Mouse (Mus musculus): ENCODE data around the gene Akap8l. TPM values are rescaled to one million over a fixed set of nuclear protein-coding genes. Genes with fewer than 3 reads are reported as not detected.

The Akap8l gene
- polyA plus RNA-seq, 1 experiment from 2014 or later: 84.7 TPM

GRCm38 (mm10) chr17:32295901-32296300 is 54.5 kb downstream of the Akap8l start:
- Histone ChIP-seq H3K4me3 (no peak overlapping the region), H3K4me1 (no peaks in the 10 kb centered on the region)
- WGBS: 66% methylated on average over 2 of the region's 2 CpGs

GRCm38 (mm10) chr17:32295160-32295559 is 55.2 kb downstream of the Akap8l start:
- no peak for DNase-seq (ENCODE audit: low spot score)
- Histone ChIP-seq H3K4me1 (no peaks in the 10 kb centered on the region), H3K27ac (no peak overlapping the region), H3K27me3 (ENCODE audit: insufficient read depth, poor library complexity, severe bottlenecking) (no peaks in the 10 kb centered on the region), H3K9me3 (no peaks in the 10 kb centered on the region), H3K4me3 (no peak overlapping the region), H3K36me3 (no peaks in the 10 kb centered on the region)
- 73% methylated on average over 4 of the region's 4 CpGs for WGBS

More at GRCm38 (mm10) chr17:32295901-32296300, 54.5 kb downstream of the Akap8l start:
- Histone ChIP-seq H3K27ac (no peak overlapping the region), H3K27me3 (ENCODE audit: insufficient read depth, poor library complexity, severe bottlenecking) (no peaks in the 10 kb centered on the region), H3K36me3 (no peaks in the 10 kb centered on the region), H3K9me3 (no peaks in the 10 kb centered on the region)
- DNase-seq (ENCODE audit: low spot score): no peak

- 51% methylated on average over 6 of the region's 6 CpGs for WGBS
- H3K4me3 ChIP-seq: peak overlapping the region; percentile 95
- H3K4me1 ChIP-seq: peaks cover 15% of the 10 kb centered on the region; the same call in 1 of the 2 replicates
These were observed 65.2 kb downstream of the Akap8l start for GRCm38 (mm10) chr17:32285138-32285670.

GRCm38 (mm10) chr17:32284262-32285137 is 65.9 kb downstream of the Akap8l start, which contains the start of gene Brd4:
Gene Brd4, minus strand, starts transcription at chr17:32284722.
- under 1% methylated on average over 97 of the region's 100 CpGs for WGBS
- no peaks in the 10 kb centered on the region for H3K9me3 ChIP-seq

More at GRCm38 (mm10) chr17:32285138-32285670, 65.2 kb downstream of the Akap8l start:
- no peaks in the 10 kb centered on the region for H3K36me3 ChIP-seq
- no peak for DNase-seq (ENCODE audit: low spot score)
- H3K27me3 ChIP-seq (ENCODE audit: insufficient read depth, poor library complexity, severe bottlenecking): no peaks in the 10 kb centered on the region
- peak overlapping the region; percentile 100 for H3K27ac ChIP-seq
- no peaks in the 10 kb centered on the region for H3K9me3 ChIP-seq

GRCm38 (mm10) chr17:32283771-32284221 is 66.6 kb downstream of the Akap8l start:
- peaks cover 15% of the 10 kb centered on the region; the same call in 1 of the 2 replicates for H3K4me1 ChIP-seq
- H3K27me3 ChIP-seq (ENCODE audit: insufficient read depth, poor library complexity, severe bottlenecking): no peaks in the 10 kb centered on the region
- H3K27ac ChIP-seq: peak overlapping the region; percentile 100
- H3K36me3 ChIP-seq: no peaks in the 10 kb centered on the region
- no peaks in the 10 kb centered on the region for H3K9me3 ChIP-seq
- DNase-seq (ENCODE audit: low spot score): peak; percentile 83
- under 1% methylated on average over 40 of the region's 41 CpGs for WGBS
- H3K4me3 ChIP-seq: peak overlapping the region; percentile 95

More at GRCm38 (mm10) chr17:32284262-32285137, 65.9 kb downstream of the Akap8l start, which contains the start of gene Brd4:
- Histone ChIP-seq H3K27ac (peak within 1 kb of the TSS; percentile 100), H3K36me3 (no peaks in the 10 kb centered on the region), H3K27me3 (ENCODE audit: insufficient read depth, poor library complexity, severe bottlenecking) (no peaks in the 10 kb centered on the region), H3K4me3 (peak within 1 kb of the TSS; percentile 95), H3K4me1 (peaks cover 15% of the 10 kb centered on the region; the same call in 1 of the 2 replicates)
- DNase-seq (ENCODE audit: low spot score): peak; percentile 96

GRCm38 (mm10) chr17:32283341-32283740 is 67.1 kb downstream of the Akap8l start:
- H3K4me3 ChIP-seq: peak overlapping the region; percentile 95
- peaks cover 15% of the 10 kb centered on the region; the same call in 1 of the 2 replicates for H3K4me1 ChIP-seq
- no peaks in the 10 kb centered on the region for H3K9me3 ChIP-seq
- DNase-seq (ENCODE audit: low spot score): no peak
- WGBS: 6% methylated on average over 7 of the region's 7 CpGs
- H3K36me3 ChIP-seq: no peaks in the 10 kb centered on the region
- no peaks in the 10 kb centered on the region for H3K27me3 ChIP-seq (ENCODE audit: insufficient read depth, poor library complexity, severe bottlenecking)
- H3K27ac ChIP-seq: peak overlapping the region; percentile 100

GRCm38 (mm10) chr17:32281611-32282310 is 68.6 kb downstream of the Akap8l start:
- 77% methylated on average over 4 of the region's 4 CpGs for WGBS
- Histone ChIP-seq H3K4me1 (peaks cover 20% of the 10 kb centered on the region; the same call in 1 of the 2 replicates), H3K27me3 (ENCODE audit: insufficient read depth, poor library complexity, severe bottlenecking) (no peaks in the 10 kb centered on the region), H3K27ac (no peak overlapping the region), H3K9me3 (no peaks in the 10 kb centered on the region), H3K4me3 (0 out of 2 replicates have a peak overlapping the region, but pooled peaks have one; percentile 8), H3K36me3 (no peaks in the 10 kb centered on the region)
- no peak for DNase-seq (ENCODE audit: low spot score)

- DNase-seq (ENCODE audit: low spot score): no peak
- no peaks in the 10 kb centered on the region for H3K9me3 ChIP-seq
- H3K27ac ChIP-seq: no peak overlapping the region
- H3K4me3 ChIP-seq: no peak overlapping the region
- H3K4me1 ChIP-seq: peaks cover 20% of the 10 kb centered on the region; the same call in 1 of the 2 replicates
- WGBS: 92% methylated on average over 2 of the region's 2 CpGs
- no peaks in the 10 kb centered on the region for H3K27me3 ChIP-seq (ENCODE audit: insufficient read depth, poor library complexity, severe bottlenecking)
- H3K36me3 ChIP-seq: no peaks in the 10 kb centered on the region
These were observed 69.3 kb downstream of the Akap8l start for GRCm38 (mm10) chr17:32281126-32281525.

GRCm38 (mm10) chr17:32280575-32280974 is 69.8 kb downstream of the Akap8l start:
- Histone ChIP-seq H3K36me3 (no peaks in the 10 kb centered on the region), H3K9me3 (no peaks in the 10 kb centered on the region), H3K4me3 (no peak overlapping the region), H3K4me1 (peaks cover 20% of the 10 kb centered on the region; the same call in 1 of the 2 replicates), H3K27ac (no peak overlapping the region), H3K27me3 (ENCODE audit: insufficient read depth, poor library complexity, severe bottlenecking) (no peaks in the 10 kb centered on the region)
- DNase-seq (ENCODE audit: low spot score): no peak
- 87% methylated on average over 3 of the region's 3 CpGs for WGBS

GRCm38 (mm10) chr17:32277201-32277600 is 73.2 kb downstream of the Akap8l start:
- Histone ChIP-seq H3K4me3 (no peak overlapping the region), H3K4me1 (0 out of 2 replicates have a peak, but pooled peaks cover 14% of the 10 kb centered on the region), H3K36me3 (no peaks in the 10 kb centered on the region), H3K27ac (no peak overlapping the region), H3K27me3 (ENCODE audit: insufficient read depth, poor library complexity, severe bottlenecking) (no peaks in the 10 kb centered on the region), H3K9me3 (no peaks in the 10 kb centered on the region)
- WGBS: 81% methylated on average over 1 of the region's 1 CpGs
- DNase-seq (ENCODE audit: low spot score): no peak

GRCm38 (mm10) chr17:32275568-32275967 is 74.8 kb downstream of the Akap8l start:
- Histone ChIP-seq H3K9me3 (no peaks in the 10 kb centered on the region), H3K4me1 (peaks cover 11% of the 10 kb centered on the region; the same call in 1 of the 2 replicates), H3K4me3 (no peak overlapping the region), H3K27ac (no peak overlapping the region), H3K27me3 (ENCODE audit: insufficient read depth, poor library complexity, severe bottlenecking) (no peaks in the 10 kb centered on the region), H3K36me3 (no peaks in the 10 kb centered on the region)
- no peak for DNase-seq (ENCODE audit: low spot score)
- 75% methylated on average over 3 of the region's 3 CpGs for WGBS

Data from heart, embryonic 10.5 days (tissue).